Mouse (Mus musculus) skeletal muscle tissue, adult 2 months (tissue): Measurements from ENCODE around the gene Cyth4.

Source experiments
- DNase-seq: peaks from one replicate; pipeline ENCODE4 v3.0.0-alpha.2; 2012; ENCODE audit warnings: low read depth, low spot score

Gene Cyth4

GRCm38 (mm10) chr15:78614536-78614935 lies 17.7 kb downstream of the Cyth4 start:
- no peak for DNase-seq

GRCm38 (mm10) chr15:78616973-78617372 lies 20.1 kb downstream of the Cyth4 start:
- no peak for DNase-seq

DNA sequence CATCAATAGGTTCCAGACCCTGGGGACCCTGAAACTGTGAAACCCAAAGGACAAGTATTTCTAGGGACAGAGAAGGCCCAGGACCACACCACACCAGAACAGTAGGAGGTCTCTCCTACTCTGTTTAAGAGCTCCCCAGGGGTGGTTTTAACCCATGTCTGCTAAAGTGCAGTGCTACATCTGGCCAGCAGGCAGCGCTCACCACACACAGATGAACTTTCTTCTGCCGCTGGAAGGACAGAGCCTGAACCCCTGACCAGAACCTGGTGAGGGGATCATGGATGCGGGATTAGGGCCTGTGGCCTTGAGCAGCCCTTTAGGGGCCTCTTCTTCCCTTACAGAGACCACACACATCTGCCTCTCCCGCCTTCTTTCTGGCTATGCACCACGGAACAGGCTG lies 26.6 kb downstream of the Cyth4 start:
- no peak for DNase-seq

DNA sequence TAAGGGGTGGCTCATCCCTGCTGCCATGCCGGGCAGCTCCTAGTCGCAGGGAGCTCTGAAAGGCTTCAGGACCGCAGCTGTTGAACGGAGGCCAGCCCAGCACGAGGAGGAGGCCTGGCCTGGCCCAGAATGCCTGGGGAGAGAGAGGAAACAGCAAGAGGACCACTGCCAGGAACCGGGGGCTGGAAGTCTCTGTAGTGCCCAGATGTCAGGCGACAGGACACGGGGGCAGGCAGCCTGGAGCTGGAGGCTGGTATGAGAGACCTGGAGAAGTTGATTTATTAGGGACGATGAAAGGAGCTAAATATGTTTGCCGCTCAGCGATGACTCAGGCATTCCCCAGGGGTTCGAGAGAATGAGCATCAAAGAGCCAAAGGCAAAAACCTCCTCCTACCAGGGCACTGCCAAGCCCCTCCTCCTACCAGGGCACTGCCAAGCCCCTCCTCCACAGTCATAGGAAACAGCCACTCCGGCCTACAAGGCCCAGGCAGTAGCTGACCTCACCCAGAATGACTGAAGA lies 27.6 kb downstream of the Cyth4 start:
- DNase-seq = peak; percentile 82

DNA sequence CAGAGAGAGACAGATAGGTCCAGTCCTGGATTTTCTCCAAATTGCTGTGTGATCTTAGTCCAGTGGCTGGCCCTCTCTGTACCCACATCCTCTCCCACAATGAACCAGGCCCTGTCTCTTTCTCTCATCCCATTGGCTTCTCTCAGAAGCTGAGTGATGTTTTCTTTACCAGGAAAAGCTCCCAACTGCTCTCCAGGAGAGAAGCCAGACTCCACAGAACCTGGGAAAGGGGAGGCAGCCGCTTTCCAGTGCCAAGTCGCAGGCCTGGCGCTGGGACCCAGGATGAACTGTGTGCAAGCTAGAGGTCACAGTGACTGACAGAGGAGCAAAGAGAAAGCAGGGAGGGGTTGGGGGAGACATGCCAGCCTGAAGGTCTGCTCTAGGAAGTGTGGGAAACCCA lies 28.1 kb downstream of the Cyth4 start:
- no peak for DNase-seq

DNA sequence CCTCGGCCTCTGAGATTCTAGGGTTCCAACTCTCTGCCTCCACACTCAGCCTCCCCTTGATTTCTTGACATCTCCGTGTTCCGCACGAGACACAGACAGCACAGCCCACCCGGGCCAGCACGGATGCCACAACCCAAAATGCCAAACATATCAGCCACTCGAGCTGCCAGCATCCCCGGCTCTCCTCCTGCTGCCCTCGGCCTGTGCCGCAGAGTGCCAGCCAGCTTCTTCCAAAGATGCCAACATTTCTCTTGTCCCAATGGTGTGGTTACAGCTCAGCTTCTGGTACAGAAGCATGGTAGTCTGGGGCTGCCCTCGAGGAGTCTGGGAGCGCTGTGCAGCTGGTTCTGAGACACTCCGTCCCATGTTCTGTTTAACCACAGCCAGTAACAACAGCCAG lies 29.4 kb downstream of the Cyth4 start:
- DNase-seq = no peak

DNA sequence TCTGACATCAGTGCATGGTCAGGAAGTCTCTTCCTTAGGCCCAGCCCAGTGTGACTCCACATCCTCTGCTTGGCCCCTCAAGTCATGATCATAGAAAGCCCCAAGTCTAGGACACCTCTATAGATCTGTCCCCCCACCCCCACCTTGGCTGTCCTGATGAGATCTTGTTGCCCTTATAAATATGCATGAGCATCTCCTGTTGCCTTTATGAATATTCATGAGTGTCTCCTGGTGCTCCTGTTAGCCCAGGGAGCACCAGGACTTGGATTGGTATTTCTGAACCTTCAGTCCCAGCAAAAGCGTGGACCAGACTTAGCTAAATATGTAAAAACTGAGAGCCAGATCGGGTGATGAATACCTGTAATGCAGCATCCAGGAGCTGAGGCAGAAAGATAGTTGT lies 35.5 kb downstream of the Cyth4 start:
- no peak for DNase-seq

GRCm38 (mm10) chr15:78633413-78633812 lies 36.6 kb downstream of the Cyth4 start:
- DNase-seq = no peak

DNA sequence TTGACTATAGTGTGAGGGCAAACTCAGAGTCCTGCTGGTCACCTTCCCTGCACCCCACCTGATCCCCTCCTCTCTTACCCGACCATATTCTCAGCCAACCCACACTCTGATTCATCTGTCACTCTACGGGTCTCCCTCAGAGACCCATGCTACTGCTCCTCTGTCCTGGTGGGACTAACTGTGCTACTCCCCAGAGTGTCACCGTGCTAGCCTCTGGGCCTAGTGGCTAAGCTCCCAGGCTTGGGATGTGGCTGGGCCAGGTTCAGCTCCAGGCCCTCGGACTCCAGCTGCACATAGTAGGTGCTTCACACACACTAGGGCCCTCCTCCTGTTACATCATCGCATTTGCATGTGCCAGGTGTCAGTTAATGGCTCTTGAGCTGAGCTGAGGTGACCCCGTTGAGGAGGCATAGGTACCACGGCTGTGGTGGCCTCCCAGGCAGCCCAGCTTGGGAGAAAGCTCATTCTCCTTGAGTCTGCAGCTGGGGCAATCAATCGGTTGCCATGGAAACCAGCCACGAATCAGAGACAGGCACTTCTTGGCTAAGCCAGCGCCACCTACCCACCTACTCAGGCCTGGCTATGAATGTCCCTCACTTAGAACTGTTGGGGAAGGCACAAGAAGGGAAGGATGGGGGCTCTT lies 37.4 kb downstream of the Cyth4 start:
- DNase-seq = no peak

- DNase-seq = peak; percentile 40
These were observed 38.4 kb downstream of the Cyth4 start for GRCm38 (mm10) chr15:78635231-78635630.

DNA sequence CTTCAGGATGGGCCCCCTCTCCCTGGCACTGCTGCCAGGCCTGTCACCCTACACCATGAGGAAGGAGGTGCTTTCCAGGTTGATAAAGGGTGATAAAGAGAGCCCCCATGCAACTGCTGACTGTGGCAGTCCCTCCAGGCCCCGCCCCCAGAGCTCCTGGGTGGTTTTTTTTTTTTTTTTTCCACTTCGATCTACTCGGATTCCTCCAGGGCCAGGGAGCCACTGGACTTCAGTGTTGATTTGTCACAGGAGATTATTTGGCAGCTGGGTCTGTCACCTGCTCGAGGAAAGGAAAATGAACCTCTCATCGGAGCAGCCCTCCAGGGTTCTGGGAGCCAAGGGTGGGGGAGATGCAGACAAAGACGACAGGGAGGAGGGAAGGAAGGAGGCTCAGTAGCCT lies 46.8 kb downstream of the Cyth4 start:
- no peak for DNase-seq

- no peak for DNase-seq
These were observed 47.8 kb downstream of the Cyth4 start for GRCm38 (mm10) chr15:78644606-78645005.

DNA sequence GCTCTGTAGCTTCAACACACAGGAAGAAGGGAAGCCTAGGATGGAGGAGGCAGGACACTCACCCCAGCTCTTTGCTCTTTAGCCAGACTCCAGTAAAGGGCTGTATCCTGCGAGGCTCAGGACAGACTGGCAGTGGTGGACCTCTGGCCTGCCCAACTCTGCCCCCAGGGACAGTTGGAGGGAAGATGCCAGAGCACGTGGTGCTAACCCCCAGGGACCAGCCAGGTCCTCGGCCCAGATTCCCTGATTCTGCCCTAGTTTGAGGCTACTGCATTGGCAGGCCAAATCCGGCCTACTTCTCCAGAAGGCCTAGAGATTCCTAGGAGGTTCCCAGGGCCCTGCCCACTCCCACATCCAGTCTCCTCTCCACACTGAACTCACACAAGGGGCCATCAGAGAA lies 50.9 kb downstream of the Cyth4 start:
- DNase-seq = peak; percentile 34

- DNase-seq = no peak
These were observed 54.3 kb downstream of the Cyth4 start for GRCm38 (mm10) chr15:78651169-78651568.

DNA sequence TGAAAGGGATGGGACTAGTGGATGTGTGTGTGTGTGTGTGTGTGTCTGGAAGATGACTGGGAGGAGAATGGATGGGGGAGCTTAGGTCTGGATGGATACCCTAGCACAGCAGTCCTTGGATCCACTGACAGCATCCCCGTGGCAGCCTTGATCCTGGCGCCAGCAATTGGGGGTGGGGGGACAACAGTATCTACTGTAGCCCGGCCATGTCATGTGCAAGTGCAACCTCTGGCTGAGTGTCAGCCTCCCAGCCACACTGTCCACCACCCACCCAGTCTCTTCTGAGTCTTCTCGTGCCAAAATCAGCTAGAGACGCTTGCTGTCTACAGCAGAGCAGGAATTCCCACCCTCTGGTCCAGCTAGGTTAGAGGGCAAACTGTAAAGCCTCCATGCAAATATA lies 67.4 kb downstream of the Cyth4 start:
- DNase-seq = no peak

GRCm38 (mm10) chr15:78669221-78669871 lies 72.5 kb downstream of the Cyth4 start:
- DNase-seq = no peak

DNA sequence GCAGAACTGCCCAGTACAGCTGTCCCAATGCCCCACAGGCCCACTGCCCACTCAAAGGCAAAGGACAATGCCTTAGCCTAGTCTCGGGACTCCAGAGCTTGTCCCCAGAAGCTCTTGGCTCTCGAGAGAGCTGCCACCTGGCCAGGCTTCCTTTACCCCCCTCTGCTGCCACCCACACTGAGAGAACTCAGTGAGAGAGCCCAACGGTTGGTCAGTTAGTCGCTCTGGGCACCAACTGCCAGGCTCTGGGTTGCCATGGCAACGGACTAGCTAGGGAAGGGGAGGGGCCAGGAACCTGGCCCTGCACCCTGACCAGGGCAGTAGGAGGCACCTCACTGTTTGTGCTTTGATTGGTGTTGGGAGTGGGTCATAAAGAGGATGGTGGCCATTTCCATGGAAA lies 73.5 kb downstream of the Cyth4 start:
- no peak for DNase-seq
